Mouse (Mus musculus) embryonic facial prominence, embryonic 11.5 days (tissue): Measurements from ENCODE around the gene Ptprc. TPM values are rescaled to one million over a fixed set of nuclear protein-coding genes. Genes with fewer than 3 reads are reported as not detected.

ENCODE experiments used
- ATAC-seq: fragments of 200-750 bp; cut with Nextera tagmentation; replicated peaks from 2 replicates; pipeline ENCODE4 v1.8.0; 2017; ENCODE audit warnings: low read depth; ENCODE audit not compliant: insufficient number of reproducible peaks, low FRiP score, low TSS enrichment
- DNase-seq: peaks from one replicate; pipeline ENCODE4 v3.0.0-alpha.2; 2015; ENCODE audit warnings: low spot score
- H3K27ac ChIP-seq: fragments of 300-500 bp; sonication (generic); replicated peaks from 2 replicates; pipeline ENCODE4 v1.5.1; 2014; ENCODE audit warnings: mild to moderate bottlenecking, low read depth, low read length, control low read depth
- H3K27me3 ChIP-seq: fragments of 300-500 bp; sonication (generic); 2 replicates; pipeline ENCODE4 v1.6.1; 2014; ENCODE audit warnings: mild to moderate bottlenecking, low read length, moderate library complexity, mixed read lengths; ENCODE audit not compliant: control insufficient read depth, insufficient read depth
- H3K36me3 ChIP-seq: fragments of 300-500 bp; sonication (generic); replicated peaks from 2 replicates; pipeline ENCODE4 v1.6.1; 2014; ENCODE audit warnings: low read depth, mild to moderate bottlenecking, low read length, moderate library complexity, mixed read lengths; ENCODE audit not compliant: control insufficient read depth, insufficient read depth
- H3K4me1 ChIP-seq: fragments of 300-500 bp; sonication (generic); 2 replicates; pipeline ENCODE4 v1.6.1; 2014; ENCODE audit warnings: low read length, mixed read lengths; ENCODE audit not compliant: control insufficient read depth, insufficient read depth
- H3K4me2 ChIP-seq: fragments of 300-500 bp; sonication (generic); 2 replicates; pipeline ENCODE4 v1.6.1; 2014; ENCODE audit warnings: low read depth, mild to moderate bottlenecking, control low read depth, low read length, moderate library complexity
- H3K4me3 ChIP-seq: fragments of 300-500 bp; sonication (generic); 2 replicates; pipeline ENCODE4 v1.5.1; 2014; ENCODE audit warnings: low read depth, low read length, control low read depth
- H3K9ac ChIP-seq: fragments of 300-500 bp; sonication (generic); replicated peaks from 2 replicates; pipeline ENCODE4 v1.6.1; 2014; ENCODE audit warnings: mild to moderate bottlenecking, control low read depth, low read length
- H3K9me3 ChIP-seq: fragments of 300-500 bp; sonication (generic); replicated peaks from 2 replicates; pipeline ENCODE4 v1.6.1; 2016; ENCODE audit warnings: mild to moderate bottlenecking, low read length, inconsistent platforms, mixed read lengths; ENCODE audit not compliant: control insufficient read depth
- WGBS: fragments of 180-500 bp; shearing (Covaris S2); extraction: QIAGEN DNeasy Blood & Tissue Kit; methylation state at CpG from one replicate; pipeline ENCODE4 v1.1.7; 2014; 5-methylcytosine and 5-hydroxymethylcytosine counted together
- polyA plus RNA-seq: library from polyadenylated mRNA; unstranded; fragments of >200 nt; fragmentation: Nextera tagmentation; extraction: Ambion mirVana; gene quantifications from 2 replicates; pipeline ENCODE4 v1.2.1, GENCODE M21; 2014

The Ptprc gene
- 1.3 and 1.6 TPM in 2 replicates for polyA plus RNA-seq

DNA sequence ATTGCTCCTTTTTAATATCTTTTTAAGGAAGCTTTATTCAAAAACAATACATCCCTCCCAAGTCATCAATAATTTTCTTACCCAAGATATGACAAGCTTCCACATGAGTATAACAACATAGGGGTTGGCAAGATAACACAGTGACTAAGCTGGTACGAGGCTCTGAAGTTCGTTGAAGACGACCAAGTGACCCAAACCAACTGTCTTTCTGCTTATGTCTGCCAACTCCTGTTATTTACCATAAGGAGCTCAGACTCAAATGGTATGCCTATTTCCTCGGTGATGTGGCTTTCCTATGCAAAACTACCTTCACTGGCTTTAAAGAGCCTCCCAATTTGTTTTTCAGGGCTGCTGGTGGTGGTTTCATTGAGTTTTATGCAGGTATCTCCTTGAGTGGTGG lies at the start of gene Ptprc:
Gene Ptprc, minus strand, starts transcription at position 215 of the 400 bp plus-strand sequence.
- H3K27ac ChIP-seq: no peak within 1 kb of the TSS
- ATAC-seq (no peak), DNase-seq (no peak)
- 82% methylated on average over 4 of the region's 4 CpGs for WGBS
- no peaks in the 10 kb centered on the region for H3K9me3 ChIP-seq
- no peak within 1 kb of the TSS for H3K4me2 ChIP-seq
- H3K36me3 ChIP-seq: no peaks in the 10 kb centered on the region
- no peaks in the 10 kb centered on the region for H3K4me1 ChIP-seq
- no peaks in the 10 kb centered on the region for H3K27me3 ChIP-seq
- H3K4me3 ChIP-seq: no peak within 1 kb of the TSS
- no peak within 1 kb of the TSS for H3K9ac ChIP-seq

DNA sequence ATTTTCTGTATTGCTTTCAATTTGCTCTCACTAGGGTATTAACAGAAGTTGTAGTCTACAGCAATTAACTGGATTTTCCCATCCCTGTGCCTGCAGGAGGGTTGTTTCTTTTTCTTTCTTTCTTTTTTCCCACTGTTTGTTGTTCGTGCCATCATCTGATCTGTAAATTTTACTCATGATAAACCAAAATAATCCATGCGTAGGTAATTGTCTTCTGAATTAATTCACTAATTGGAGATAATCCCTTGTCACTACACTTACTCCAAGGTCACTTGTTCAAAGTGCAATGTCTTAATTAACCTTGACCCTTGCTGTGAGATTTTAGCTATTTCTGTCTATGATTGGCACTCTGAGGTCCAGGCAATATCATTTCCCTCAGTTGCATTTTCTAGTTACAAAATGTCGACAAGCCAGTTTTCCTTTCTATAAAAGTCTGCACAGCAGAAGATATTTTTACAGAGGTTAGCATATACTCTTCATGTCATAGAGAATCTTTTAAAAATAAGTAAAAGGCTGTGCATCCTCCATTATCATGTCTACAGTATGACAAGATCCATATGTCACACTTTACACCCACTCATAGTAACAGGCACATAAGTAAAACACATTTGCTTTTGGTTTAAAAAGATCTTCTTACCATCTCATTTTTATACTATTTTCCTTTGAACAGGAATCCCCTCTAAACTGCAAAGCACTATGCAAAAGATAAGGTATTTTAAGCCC lies 39.4 kb upstream of the Ptprc start:
- Histone ChIP-seq H3K36me3 (no peaks in the 10 kb centered on the region), H3K4me1 (no peaks in the 10 kb centered on the region), H3K9me3 (no peaks in the 10 kb centered on the region), H3K4me2 (no peak overlapping the region), H3K27me3 (no peaks in the 10 kb centered on the region), H3K27ac (no peak overlapping the region), H3K9ac (no peak overlapping the region), H3K4me3 (no peak overlapping the region)
- DNase-seq: no peak
- ATAC-seq: no peak
- 66% methylated on average over 3 of the region's 3 CpGs for WGBS

DNA sequence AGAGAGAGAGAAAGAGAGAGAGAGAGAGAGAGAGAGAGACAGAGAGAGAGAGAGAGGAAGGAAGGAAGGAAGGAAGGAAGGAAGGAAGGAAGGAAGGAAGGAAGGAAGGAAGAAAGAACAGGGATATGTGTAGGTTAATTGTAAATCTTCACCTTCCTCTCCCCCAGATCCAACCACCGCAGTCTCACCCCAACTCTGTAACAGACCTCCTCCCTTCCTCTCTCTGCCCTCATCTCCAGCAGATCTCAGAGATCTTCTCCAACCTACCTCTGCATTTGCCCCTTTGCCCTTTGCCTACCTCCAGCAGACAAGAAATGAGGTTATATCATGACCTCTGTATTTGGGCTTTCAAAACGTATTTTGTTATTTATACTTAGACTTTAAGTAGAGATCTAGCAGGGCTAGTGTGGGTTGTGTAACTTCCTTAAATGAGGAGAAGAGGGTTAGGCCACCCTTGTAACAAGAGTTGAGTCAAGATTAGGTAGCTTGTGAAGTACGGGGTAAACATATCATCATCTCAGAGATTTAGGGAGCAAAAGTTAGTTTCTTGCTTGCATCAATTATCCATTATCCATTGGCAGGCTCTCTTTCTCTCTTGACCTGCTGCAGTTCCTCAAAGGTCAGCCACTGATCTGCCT lies 35.0 kb upstream of the Ptprc start:
- Histone ChIP-seq H3K4me1 (no peaks in the 10 kb centered on the region), H3K27ac (no peak overlapping the region), H3K36me3 (no peaks in the 10 kb centered on the region), H3K4me3 (no peak overlapping the region), H3K27me3 (no peaks in the 10 kb centered on the region), H3K9ac (no peak overlapping the region), H3K4me2 (no peak overlapping the region), H3K9me3 (no peaks in the 10 kb centered on the region)
- ATAC-seq: no peak
- DNase-seq: no peak
- 73% methylated on average over 3 of the region's 3 CpGs for WGBS

DNA sequence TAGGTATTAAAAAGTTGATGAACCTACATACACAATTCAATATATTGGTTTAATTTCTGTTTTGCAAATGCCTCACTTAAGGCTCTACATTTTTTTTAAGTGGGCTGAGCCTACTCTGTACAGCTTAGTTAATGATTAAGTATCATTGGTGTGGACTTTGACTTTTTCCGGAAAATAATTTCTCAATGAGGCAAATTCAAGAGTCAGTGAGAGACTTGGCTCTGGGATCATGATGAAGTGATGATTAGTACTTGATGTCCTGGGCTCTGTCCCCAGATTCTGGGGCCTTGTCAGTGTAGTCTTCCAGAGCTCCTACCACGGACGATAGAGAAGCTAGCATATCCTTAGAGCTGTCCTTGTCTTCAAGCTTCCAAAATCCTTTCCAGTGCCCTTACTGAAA lies 34.2 kb upstream of the Ptprc start:
- Histone ChIP-seq H3K27ac (no peak overlapping the region), H3K4me2 (no peak overlapping the region), H3K4me1 (no peaks in the 10 kb centered on the region), H3K4me3 (no peak overlapping the region), H3K9me3 (no peaks in the 10 kb centered on the region), H3K9ac (no peak overlapping the region), H3K27me3 (no peaks in the 10 kb centered on the region), H3K36me3 (no peaks in the 10 kb centered on the region)
- DNase-seq (no peak), ATAC-seq (no peak)
- 83% methylated on average over 3 of the region's 3 CpGs for WGBS

DNA sequence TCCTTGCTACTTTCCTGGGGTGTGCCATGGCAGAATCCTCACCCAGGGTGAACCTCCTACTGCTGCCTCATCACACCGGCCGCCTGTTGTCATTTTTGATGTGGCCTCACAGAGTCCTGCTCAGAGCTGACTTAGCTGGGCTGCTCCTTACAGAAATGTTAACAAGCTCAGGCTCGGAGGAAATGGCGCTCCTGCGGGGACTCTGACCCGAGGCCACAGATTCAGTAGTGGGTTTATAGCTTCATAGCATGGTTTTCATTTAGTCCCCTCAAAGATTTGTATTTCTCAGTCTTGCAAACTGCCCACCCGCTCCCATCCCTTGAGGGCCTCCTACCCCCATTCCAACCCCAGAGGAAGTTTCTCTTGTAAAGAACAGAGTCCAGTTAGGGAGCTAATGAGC lies 30.5 kb upstream of the Ptprc start:
- H3K9ac ChIP-seq: no peak overlapping the region
- H3K4me1 ChIP-seq: no peaks in the 10 kb centered on the region
- no peaks in the 10 kb centered on the region for H3K36me3 ChIP-seq
- no peaks in the 10 kb centered on the region for H3K9me3 ChIP-seq
- H3K27me3 ChIP-seq: no peaks in the 10 kb centered on the region
- no peak overlapping the region for H3K27ac ChIP-seq
- ATAC-seq (no peak), DNase-seq (peak; percentile 14)
- WGBS: 47% methylated on average over 7 of the region's 7 CpGs
- H3K4me3 ChIP-seq: no peak overlapping the region
- H3K4me2 ChIP-seq: no peak overlapping the region

DNA sequence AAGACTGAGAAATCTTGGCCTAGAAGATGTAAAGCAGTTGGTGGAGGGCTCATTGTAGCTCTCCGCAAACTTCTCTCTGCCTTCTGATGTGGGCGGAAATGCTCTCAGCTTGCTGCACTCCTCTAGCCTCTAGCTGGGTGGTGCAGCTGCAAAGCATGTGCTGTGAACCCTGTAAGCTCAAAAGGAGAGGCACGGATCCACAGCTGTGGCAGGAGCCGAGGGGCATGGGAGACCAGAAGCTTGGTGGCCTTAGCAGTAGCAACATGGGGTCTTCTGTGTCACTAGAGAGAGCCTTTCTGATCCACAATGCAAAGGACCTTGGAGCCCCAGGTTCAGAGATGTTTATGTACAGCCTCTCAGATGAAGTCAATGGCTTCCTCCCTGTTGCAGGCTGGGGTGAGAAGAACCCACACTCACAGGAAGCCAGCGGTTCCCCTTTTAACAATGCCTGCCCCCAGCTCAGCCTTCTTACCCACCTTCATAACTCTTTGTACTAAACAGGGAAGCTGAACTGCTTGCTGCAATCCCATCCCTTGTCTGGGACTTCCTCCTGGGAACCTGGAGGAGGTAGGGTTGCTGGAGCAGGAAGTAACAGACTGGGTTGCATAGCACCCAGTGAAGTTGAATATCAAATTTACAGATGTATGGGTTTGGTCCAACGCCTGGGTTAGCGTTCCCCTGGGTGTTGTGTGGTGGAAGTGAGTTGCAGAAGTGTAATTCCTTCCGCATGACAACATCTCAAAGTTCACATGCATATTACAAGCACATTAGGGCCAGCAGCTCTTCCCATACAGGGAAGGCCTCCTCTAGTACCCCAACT lies 16.4 kb upstream of the Ptprc start:
- Histone ChIP-seq H3K4me2 (no peak overlapping the region), H3K9ac (no peak overlapping the region), H3K4me3 (no peak overlapping the region), H3K9me3 (no peaks in the 10 kb centered on the region), H3K27me3 (no peaks in the 10 kb centered on the region), H3K4me1 (no peaks in the 10 kb centered on the region), H3K27ac (no peak overlapping the region), H3K36me3 (no peaks in the 10 kb centered on the region)
- WGBS: 78% methylated on average over 8 of the region's 8 CpGs
- ATAC-seq (0 out of 2 replicates have a peak, but pooled peaks have one; percentile 14), DNase-seq (no peak)

DNA sequence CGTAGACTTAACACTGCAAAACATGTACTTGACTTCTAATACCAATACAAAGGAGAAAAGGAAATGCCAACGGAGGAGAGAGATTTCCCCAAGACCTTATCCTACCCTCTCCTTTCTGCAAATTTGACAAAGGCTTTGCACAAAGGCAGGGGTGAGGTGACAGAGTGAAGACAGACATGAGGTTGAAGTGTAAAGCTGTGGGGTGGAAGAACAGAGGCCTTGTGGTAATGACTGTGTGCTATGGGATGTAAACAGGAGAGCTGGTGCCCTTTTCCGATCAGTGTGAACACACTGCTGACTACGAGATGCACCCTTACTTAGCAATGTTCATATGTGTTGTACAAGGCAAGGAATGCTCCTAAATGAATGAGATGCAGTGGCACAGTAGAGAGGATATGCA lies 12.6 kb upstream of the Ptprc start:
- H3K9ac ChIP-seq: no peak overlapping the region
- H3K4me1 ChIP-seq: no peaks in the 10 kb centered on the region
- WGBS: 79% methylated on average over 4 of the region's 4 CpGs
- no peak overlapping the region for H3K4me3 ChIP-seq
- no peaks in the 10 kb centered on the region for H3K27me3 ChIP-seq
- no peak overlapping the region for H3K27ac ChIP-seq
- H3K4me2 ChIP-seq: no peak overlapping the region
- DNase-seq (no peak), ATAC-seq (no peak)
- H3K36me3 ChIP-seq: no peaks in the 10 kb centered on the region
- H3K9me3 ChIP-seq: no peaks in the 10 kb centered on the region

DNA sequence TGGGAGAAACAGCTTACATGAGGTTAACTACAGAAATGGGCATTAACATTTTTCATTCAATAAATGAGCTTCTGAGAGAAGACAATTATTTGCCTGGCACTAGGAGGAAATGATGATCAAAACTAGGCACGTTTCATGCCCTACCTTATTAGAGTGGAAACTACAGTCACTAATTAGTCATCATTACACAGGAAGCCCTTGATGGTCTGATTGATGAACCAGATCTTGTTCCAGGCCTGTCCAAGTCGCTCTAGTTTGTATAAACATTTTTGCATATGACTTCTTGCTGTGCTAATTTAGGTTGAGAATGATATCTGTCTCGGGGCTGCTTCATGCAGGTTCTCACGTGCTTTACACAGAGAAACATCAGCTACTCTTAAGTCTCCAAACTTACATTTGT lies 10.4 kb upstream of the Ptprc start:
- no peaks in the 10 kb centered on the region for H3K4me1 ChIP-seq
- H3K9ac ChIP-seq: no peak overlapping the region
- no peak overlapping the region for H3K4me3 ChIP-seq
- no peak overlapping the region for H3K27ac ChIP-seq
- no peaks in the 10 kb centered on the region for H3K36me3 ChIP-seq
- H3K9me3 ChIP-seq: no peaks in the 10 kb centered on the region
- no peak overlapping the region for H3K4me2 ChIP-seq
- H3K27me3 ChIP-seq: no peaks in the 10 kb centered on the region
- ATAC-seq (no peak), DNase-seq (no peak)
- 64% methylated on average over 4 of the region's 4 CpGs for WGBS
